Mouse (Mus musculus) adrenal gland, postnatal 0 days (tissue): ENCODE results near the gene Iba57. TPM values are rescaled to one million over a fixed set of nuclear protein-coding genes. Genes with fewer than 3 reads are reported as not detected.

Experiments
- polyA plus RNA-seq: library from polyadenylated mRNA; unstranded; fragments of >200 nt; fragmentation: Nextera tagmentation; extraction: Ambion mirVana; gene quantifications from 2 replicates; pipeline ENCODE4 v1.2.1, GENCODE M21; 2015

Gene Iba57
- polyA plus RNA-seq, result 7.5 and 10.7 TPM in 2 replicates

GRCm38 (mm10) chr11:59163255-59164236 is at the start of gene Iba57:
Iba57 (minus strand) TSS chr11:59163739.

GRCm38 (mm10) chr11:59208153-59208831 is 44.8 kb upstream of the Iba57 start, which contains the start of gene 2310033P09Rik:
2310033P09Rik (plus strand) TSS chr11:59208321.

GRCm38 (mm10) chr11:59202081-59202995 is 38.8 kb upstream of the Iba57 start, which contains the start of gene Mrpl55:
Mrpl55 (plus strand) TSS chr11:59202486.

GRCm38 (mm10) chr11:59192059-59192386 is 28.5 kb upstream of the Iba57 start, which contains the start of gene Guk1:
Guk1 (minus strand) TSS chr11:59192212.

GRCm38 (mm10) chr11:59182864-59183331 is 19.4 kb upstream of the Iba57 start, which contains the start of gene Gjc2:
Gjc2 (minus strand) TSS chr11:59183213.

GRCm38 (mm10) chr11:59135904-59136452 is 27.6 kb downstream of the Iba57 start, which contains the start of gene Obscn:
Obscn (minus strand) TSS chr11:59136402.

Other genes starting within 250 kb of the Iba57 start
- 0.63 TPM in 1 of 2 replicates, not detected in the other for gene Btnl10, start 245.8 kb downstream of the Iba57 start, polyA plus RNA-seq
- 206 and 211 TPM in 2 replicates for gene Rnf187, start 224.8 kb downstream of the Iba57 start, polyA plus RNA-seq
- gene Hist3h2ba, start 214.8 kb downstream of the Iba57 start, polyA plus RNA-seq, result 41.7 and 56.5 TPM in 2 replicates
- gene Hist3h2a, start 209.1 kb downstream of the Iba57 start, polyA plus RNA-seq, result 32.6 and 35.6 TPM in 2 replicates
- 0.19 TPM in 2 replicates for gene Trim17, start 209.1 kb downstream of the Iba57 start, polyA plus RNA-seq
- gene Trim11, start 185.6 kb downstream of the Iba57 start, polyA plus RNA-seq, result 10.5 and 18.0 TPM in 2 replicates
- gene Obscn, start 27.3 kb downstream of the Iba57 start, polyA plus RNA-seq, result 1.1 and 1.2 TPM in 2 replicates
- 1.0 and 3.1 TPM in 2 replicates for gene Gjc2, start 19.5 kb upstream of the Iba57 start, polyA plus RNA-seq
- gene Guk1, start 28.5 kb upstream of the Iba57 start, polyA plus RNA-seq, result 126 and 155 TPM in 2 replicates
- gene Mrpl55, start 38.7 kb upstream of the Iba57 start, polyA plus RNA-seq, result 89.0 and 102 TPM in 2 replicates
- 24.7 and 35.8 TPM in 2 replicates for gene 2310033P09Rik, start 44.6 kb upstream of the Iba57 start, polyA plus RNA-seq
- gene Arf1, start 64.5 kb upstream of the Iba57 start, polyA plus RNA-seq, result 427 and 542 TPM in 2 replicates
- not detected in 2 replicates for gene Wnt3a, start 127.0 kb upstream of the Iba57 start, polyA plus RNA-seq
- gene Wnt9a, start 143.2 kb upstream of the Iba57 start, polyA plus RNA-seq, result 2.5 and 3.6 TPM in 2 replicates
- gene Prss38, start 211.9 kb upstream of the Iba57 start, polyA plus RNA-seq, result not detected in 2 replicates